Mouse (Mus musculus): ENCODE measurements around the gene Hist2h2aa2.
"Not testable (repeated sequence)": the region's sequence is repeated elsewhere in the genome, so short reads cannot be mapped to it uniquely, and the experiment has no call there.

Hist2h2aa2 gene

GRCm38 (mm10) chr3:96261623-96262022 lies 21.5 kb upstream of the Hist2h2aa2 start:
- DNase-seq (ENCODE audit: low spot score) = no peak

- DNase-seq (ENCODE audit: low spot score) = no peak
Observed at GRCm38 (mm10) chr3:96260220-96260619, 20.1 kb upstream of the Hist2h2aa2 start.

- no peak for DNase-seq (ENCODE audit: low spot score)
Observed at GRCm38 (mm10) chr3:96257190-96257589, 17.1 kb upstream of the Hist2h2aa2 start.

GRCm38 (mm10) chr3:96255926-96256593 lies 16.0 kb upstream of the Hist2h2aa2 start:
- no peak for DNase-seq (ENCODE audit: low spot score)

- DNase-seq (ENCODE audit: low spot score) = no peak
Observed at GRCm38 (mm10) chr3:96254683-96255355, 14.7 kb upstream of the Hist2h2aa2 start.

- no peak for DNase-seq (ENCODE audit: low spot score)
Observed at GRCm38 (mm10) chr3:96251787-96252186, 11.7 kb upstream of the Hist2h2aa2 start.

GRCm38 (mm10) chr3:96250890-96251289 lies 10.8 kb upstream of the Hist2h2aa2 start:
- DNase-seq (ENCODE audit: low spot score) = no peak

- no peak for DNase-seq (ENCODE audit: low spot score)
Observed at GRCm38 (mm10) chr3:96249034-96249345, 8.9 kb upstream of the Hist2h2aa2 start.

GRCm38 (mm10) chr3:96248141-96249033 lies 8.3 kb upstream of the Hist2h2aa2 start:
- no peak for DNase-seq (ENCODE audit: low spot score)

- DNase-seq (ENCODE audit: low spot score) = no peak
Observed at GRCm38 (mm10) chr3:96247356-96248140, 7.5 kb upstream of the Hist2h2aa2 start.

GRCm38 (mm10) chr3:96246427-96246856 lies 6.4 kb upstream of the Hist2h2aa2 start, which contains the start of gene Hist2h3c1:
Hist2h3c1 (plus strand) TSS chr3:96246685.
- not testable (repeated sequence) for DNase-seq (ENCODE audit: low spot score)

- not testable (repeated sequence) for DNase-seq (ENCODE audit: low spot score)
Observed at GRCm38 (mm10) chr3:96246018-96246417, 5.9 kb upstream of the Hist2h2aa2 start.

- peak; percentile 69 for DNase-seq (ENCODE audit: low spot score)
Observed at GRCm38 (mm10) chr3:96245003-96245886, 5.2 kb upstream of the Hist2h2aa2 start, which contains the start of gene Hist2h2aa1. Hist2h2aa1 (plus strand) TSS chr3:96245497.

- DNase-seq (ENCODE audit: low spot score) = no peak
Observed at GRCm38 (mm10) chr3:96243921-96244572, 4.0 kb upstream of the Hist2h2aa2 start.

- no peak for DNase-seq (ENCODE audit: low spot score)
Observed at GRCm38 (mm10) chr3:96240799-96241197, 722 bp upstream of the Hist2h2aa2 start.

GRCm38 (mm10) chr3:96238954-96239793 lies 902 bp downstream of the Hist2h2aa2 start, which contains the start of gene Hist2h3c2:
Hist2h3c2 (minus strand) TSS chr3:96239127.
- DNase-seq (ENCODE audit: low spot score) = not testable (repeated sequence)

GRCm38 (mm10) chr3:96237904-96238511 lies 2.1 kb downstream of the Hist2h2aa2 start:
- DNase-seq (ENCODE audit: low spot score) = no peak

- DNase-seq (ENCODE audit: low spot score) = no peak
Observed at GRCm38 (mm10) chr3:96237335-96237903, 2.7 kb downstream of the Hist2h2aa2 start.
